Mouse (Mus musculus) heart, postnatal 14 days (tissue): ENCODE measurements at regions not wholly inside any gene's neighbourhood (a gene's known extent, or its start where the extent isn't known, plus 50 kb on each side); places are given as distances from the start of the nearest gene placed in this dataset.
"Not testable (repeated sequence)": the region's sequence is repeated elsewhere in the genome, so short reads cannot be mapped to it uniquely, and the experiment has no call there.

Source experiments
- DNase-seq, 2 experiments: peaks; one replicate each; pipeline ENCODE4 v3.0.0; 2021 to 2022
- intact Hi-C: fragments of 180-260 bp; cut with DNase I; formaldehyde crosslinking; loops from one replicate; pipeline ENCODE4 v1.15.1; 2025

GRCm38 (mm10) chr5:142281997-142282396, 119.3 kb upstream of the Foxk1 start:
- DNase-seq: no peak
- intact Hi-C loops: no loop called here

DNA sequence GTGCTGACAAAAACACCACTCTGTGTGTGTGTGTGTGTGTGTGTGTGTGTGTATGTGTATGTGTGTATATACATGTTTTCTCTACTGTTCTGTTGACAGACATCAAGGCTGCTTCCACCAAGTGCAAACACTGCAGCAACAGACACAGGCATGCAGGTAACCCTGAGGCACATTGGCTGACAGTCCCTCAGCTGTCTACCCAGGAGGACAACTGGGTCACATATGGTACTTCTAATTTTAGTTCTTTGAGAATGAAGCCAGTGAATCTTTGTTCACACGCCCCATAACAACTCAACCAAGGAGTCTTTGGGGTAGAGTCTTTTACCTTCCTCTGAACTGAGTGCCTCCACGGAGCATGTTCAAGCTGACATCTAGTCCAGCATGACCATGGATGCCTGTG, 113.3 kb upstream of the Foxk1 start:
- intact Hi-C loops: no loop called here
- DNase-seq: no peak

DNA sequence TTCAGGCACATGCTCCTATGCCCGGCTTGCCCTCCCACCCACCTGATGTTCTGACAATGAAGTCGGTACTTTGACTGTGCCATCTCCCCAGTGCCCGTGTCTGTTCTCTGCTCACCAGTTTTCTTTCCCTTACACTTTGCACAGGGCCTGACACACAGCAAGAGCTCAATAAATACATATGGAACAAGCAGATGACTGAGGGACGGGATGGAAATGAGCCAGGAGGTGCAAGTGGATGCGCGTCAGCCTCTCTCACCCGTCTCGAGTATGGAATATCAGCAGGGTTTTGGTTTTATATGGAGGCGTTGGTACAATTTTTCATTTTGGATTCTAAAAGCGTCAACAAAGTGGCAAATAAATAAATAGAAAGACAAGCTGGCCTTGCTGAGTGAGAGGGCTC, 109.8 kb upstream of the Foxk1 start:
- intact Hi-C loops: no loop called here
- no peak for DNase-seq

DNA sequence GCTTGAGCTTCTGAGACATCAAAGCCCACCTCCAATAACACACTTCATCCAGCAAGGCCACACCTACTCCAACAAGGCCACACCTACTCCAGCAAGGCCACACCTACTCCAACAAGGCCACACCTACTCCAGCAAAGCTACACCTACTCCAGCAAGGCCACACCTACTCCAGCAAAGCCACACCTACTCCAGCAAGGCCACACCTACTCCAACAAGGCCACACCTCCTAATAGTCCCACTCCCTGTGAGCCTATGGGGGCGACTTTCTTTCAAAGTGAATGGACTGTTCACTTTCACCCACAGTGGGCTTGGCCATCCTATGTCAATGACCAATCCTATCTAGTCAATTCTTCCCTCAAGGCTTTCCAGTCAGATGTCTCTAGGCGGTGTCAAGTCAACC, 104.9 kb upstream of the Foxk1 start:
- intact Hi-C loops, DNase-seq: not testable (repeated sequence)

DNA sequence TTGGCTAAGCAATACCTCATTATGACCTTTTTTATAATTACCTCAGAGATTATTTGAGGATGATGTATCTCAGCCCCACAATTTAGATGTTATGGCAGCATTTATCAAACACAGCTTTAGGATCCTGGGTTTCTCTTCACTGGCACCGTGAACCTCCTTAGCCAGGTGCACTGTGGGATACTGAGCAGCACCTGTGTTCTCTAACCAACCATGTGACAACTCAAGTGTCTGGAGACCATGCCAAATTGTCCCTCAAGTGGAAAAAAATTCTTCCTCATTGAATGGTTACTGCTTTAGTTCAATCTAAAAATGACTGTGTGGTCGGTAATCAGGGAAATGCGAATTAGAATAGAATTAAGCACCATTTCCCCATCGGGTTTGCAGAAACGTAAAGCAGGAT, 101.7 kb upstream of the Foxk1 start:
- intact Hi-C loops: no loop called here
- DNase-seq: no peak

DNA sequence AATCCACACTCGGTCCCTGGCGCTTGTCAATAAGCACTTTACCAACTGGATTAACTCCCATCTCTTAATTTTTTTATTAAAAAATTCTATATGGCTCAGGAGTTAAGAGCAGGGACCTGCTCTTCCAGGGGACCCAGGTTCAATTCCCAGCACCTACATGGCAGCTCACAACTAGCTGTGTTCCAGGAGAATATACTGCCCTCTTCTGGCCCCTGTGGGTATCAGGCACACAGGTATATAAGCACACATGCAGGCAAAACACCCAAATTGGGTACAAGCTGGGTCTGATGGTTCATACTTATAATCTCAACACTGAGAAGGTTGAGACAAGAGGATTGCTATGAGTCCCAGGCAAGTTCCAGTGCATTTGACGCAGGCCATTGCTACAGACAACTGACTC, 92.8 kb upstream of the Foxk1 start:
- intact Hi-C loops: no loop called here
- no peak for DNase-seq

DNA sequence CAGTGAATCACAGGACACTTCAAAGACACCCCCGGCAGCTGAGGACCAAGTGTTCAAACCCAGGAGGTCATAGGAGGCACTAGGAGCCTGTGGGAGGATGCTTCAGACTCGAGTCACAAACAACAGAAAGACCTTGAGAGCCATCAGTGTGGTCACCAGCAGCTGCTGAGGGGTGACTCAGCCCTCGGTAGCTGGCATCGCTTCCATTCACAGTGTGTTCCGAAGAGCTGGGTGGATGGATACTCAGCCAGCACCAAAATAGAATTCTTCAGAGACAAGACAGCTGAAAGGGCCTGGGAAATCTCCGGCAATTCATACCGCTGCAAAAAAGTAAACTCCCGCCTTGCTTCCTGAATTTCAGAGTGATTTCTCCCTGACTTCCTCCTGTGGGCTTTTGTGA, 87.4 kb upstream of the Foxk1 start:
- intact Hi-C loops: no loop called here
- peak; percentile 41 to 50 for DNase-seq

DNA sequence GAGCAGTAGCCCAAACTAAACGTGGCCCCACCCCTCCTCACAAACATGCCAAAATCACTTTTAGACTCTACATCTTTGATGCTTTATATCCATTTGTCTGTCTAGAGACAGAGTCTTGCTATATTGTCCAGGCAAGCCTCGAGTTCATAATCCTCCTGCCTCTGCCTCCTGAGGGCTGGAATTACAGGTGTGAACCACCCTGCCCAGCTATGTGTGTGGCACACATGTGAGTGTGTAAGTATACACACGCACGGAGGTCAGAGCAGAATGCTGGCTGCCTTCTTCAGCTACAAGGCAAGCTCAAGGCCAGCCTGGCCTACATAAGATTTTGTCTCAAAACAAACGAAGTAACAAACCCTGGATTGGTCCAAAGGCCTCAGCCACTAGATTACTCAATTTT, 86.8 kb upstream of the Foxk1 start:
- no peak for DNase-seq
- intact Hi-C loops: no loop called here

GRCm38 (mm10) chr5:142319268-142319667, 82.0 kb upstream of the Foxk1 start:
- intact Hi-C loops: loop anchor here (1.0 to 5.0 kb wide), 6 partner anchors 129 to 1472 kb away; partner anchors contain the start of gene Sdk1
- peak; percentile 47 to 74 for DNase-seq

- intact Hi-C loops: no loop called here
- DNase-seq: no peak
Measured at GRCm38 (mm10) chr5:142321316-142321715, 80.0 kb upstream of the Foxk1 start.

GRCm38 (mm10) chr5:142324928-142325327, 76.4 kb upstream of the Foxk1 start:
- intact Hi-C loops: no loop called here
- no peak for DNase-seq

DNA sequence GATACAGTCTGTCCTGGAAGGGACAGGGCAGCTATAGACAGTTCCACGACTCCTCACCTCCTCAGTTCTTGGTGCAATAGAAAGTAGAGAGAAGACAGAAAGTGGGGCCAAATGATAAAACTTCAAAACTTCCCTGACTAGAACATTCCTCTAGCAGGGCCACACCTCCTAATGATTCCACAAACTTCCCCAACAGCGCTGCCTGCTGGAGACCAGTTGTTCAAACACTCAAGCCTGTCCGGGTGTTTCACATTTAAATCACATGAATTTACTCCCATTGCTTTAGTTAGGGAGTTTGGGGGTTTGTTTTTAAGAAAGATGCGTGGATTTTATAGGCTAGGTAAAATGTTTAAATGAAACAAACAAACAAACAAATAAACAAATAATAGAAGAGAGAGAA, 75.7 kb upstream of the Foxk1 start:
- peak in 1 of 2 experiments; percentile 37 for DNase-seq
- intact Hi-C loops: no loop called here

- intact Hi-C loops: no loop called here
- peak in 1 of 2 experiments; percentile 25 for DNase-seq
Measured at GRCm38 (mm10) chr5:142327261-142327660, 74.0 kb upstream of the Foxk1 start.

DNA sequence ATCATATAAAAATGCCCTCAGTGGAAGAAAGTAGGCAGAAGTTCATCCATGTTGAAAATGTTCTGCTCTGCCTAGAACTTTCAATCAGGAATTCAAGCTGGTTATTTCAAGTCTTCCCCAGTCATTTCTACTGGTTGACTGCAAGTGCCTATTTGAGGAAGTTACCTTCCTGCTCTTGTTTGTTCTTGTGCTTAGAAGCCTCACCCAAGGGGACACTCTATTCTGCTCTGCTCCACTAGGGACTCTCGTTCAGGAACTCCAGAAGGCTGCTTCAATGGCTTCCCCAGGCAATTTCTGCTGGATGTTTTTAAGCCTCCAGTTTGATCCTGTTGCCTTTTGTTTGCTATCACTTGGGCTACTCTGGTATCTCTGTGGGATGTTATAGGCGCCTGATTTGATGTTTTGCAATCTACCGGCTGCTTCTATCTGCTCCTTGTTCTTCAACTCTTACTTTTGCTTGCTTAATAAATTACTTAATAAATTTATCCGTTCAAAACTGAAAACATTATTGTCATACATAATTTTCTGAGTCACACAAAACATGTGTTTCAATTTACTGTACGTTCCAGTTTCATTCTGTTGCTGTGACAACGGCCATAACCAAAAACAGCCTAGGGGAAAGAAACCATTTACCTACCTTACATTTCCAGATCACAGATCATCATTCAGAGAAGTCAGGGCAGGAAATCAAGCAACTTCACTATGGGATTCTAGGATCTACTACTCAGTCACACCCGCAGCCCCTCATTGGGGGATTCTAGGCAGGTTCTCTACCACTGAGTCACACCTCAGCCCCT, 71.4 kb upstream of the Foxk1 start:
- intact Hi-C loops: no loop called here
- DNase-seq: no peak

- intact Hi-C loops: no loop called here
- no peak for DNase-seq
Measured at GRCm38 (mm10) chr5:142332744-142333143, 68.6 kb upstream of the Foxk1 start.

DNA sequence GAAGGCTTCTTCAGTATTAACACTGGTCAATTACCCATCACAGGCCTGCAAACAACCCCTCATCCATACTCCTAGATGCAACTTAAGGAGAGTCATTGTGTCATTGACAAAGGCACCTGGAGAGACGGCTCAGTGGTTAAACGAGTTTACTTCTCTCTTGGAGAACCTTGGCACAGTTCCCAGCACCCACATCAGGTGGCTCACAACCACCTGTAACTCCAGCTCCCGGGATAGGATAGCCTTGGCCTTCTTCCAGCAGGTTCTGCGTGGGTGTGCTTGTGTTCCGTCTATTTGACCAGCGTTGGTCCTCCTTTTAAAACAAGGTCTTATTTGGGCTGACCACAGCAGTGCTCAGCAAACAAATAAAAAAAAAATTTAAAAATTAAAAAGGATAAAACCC, 63.9 kb upstream of the Foxk1 start:
- intact Hi-C loops: no loop called here
- DNase-seq: no peak

DNA sequence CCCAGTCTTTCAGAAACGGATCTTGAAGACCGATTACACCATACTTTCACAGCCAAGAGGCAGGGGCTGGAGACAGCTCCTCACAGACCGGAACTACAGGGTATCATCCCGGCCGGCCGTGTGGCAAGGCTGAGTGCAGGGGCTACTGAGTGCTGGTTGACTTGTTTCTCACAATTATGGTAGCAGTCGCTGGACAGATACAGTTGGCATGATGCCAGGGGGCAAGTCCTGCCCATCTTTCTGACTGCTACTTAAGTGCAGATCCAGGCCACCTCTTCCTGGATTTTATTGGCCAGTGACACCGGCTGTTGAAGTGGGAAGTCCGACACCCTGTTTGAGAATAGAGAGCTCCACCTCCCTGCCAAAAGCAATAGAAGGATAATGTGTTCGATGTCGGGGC, 63.2 kb upstream of the Foxk1 start:
- intact Hi-C loops: no loop called here
- no peak for DNase-seq

- intact Hi-C loops: no loop called here
- peak; percentile 11 to 40 for DNase-seq
Measured at GRCm38 (mm10) chr5:142340205-142341025, 60.9 kb upstream of the Foxk1 start.

DNA sequence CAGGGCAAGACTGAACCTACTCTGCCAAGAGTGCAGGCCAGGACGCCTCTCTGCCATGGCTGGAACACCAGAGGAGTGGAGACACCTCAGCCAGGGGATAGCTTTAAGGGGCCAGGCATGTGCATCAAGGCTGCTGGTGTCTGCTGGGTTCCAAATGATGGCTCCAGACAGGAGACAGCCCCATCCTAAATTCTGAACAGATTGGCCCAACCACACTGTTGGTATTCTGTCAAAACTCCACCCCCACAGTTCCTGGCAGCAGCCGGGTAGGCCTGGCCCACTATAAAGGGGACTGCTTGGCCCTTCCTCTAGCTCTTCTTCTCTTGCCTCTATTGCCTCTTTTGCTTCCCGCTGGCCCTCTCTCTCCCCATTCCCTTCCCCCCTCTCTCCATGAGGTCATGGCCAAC, 60.3 kb upstream of the Foxk1 start:
- intact Hi-C loops: no loop called here
- DNase-seq: no peak

DNA sequence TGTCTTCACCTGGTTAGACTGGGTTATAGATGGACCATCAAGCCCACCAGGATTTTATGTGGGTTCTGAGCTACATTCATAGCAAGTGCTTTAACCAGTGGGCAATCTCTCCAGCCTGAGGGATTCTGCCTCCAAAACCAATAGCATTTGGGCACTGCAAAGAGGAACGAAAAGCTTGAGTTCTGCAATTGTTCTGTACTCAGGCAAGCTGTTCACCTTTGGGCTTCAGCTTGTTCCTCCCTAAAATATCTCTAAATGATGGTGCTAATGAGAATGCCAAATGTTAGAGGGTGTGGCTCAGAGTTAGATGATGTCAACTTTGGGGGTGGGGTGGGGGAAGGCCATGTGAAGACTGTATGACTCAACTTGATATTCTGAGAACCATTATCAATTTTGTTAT, 54.8 kb upstream of the Foxk1 start:
- intact Hi-C loops: no loop called here
- DNase-seq: no peak

DNA sequence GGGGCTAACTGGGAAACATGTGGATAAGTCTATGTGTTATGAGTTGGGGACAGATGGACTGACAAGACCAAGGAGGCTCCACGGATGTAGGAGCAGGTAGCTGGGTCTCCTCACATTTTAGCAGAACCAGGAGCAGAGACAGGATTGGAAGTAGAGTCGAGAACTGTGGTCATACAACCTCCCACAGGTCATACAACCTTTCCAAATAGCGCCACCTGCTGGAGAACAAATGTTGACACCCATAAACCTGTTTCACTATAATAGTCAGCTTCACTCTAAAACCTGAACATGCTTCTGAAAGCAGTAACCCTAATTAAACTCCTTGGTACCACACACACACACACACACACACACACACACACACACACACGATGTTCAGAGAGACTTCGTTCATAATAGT, 50.7 kb upstream of the Foxk1 start:
- DNase-seq: peak in 1 of 2 experiments; percentile 15
- intact Hi-C loops: no loop called here
